Mouse (Mus musculus): ENCODE data around the gene Colgalt1.

Colgalt1 gene

DNA sequence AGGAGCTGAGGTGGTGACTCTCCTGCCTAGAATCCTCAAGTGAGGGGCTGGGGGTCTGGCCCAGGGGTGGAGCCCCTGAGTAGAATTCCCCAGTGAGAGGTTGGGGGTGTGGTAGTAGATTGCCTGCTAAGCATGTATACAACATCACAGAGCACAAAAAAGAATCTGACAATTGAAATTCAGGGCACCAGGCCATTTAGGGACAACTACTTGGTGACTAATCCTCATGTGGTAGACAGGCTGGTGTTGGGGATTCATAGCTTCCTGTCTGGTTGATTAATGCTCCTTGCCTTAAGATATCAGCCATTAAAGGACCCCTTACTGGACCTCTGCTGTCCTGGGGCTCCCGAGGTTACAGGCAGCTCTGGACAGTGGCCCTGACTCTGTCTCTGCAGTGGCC, 31.8 kb upstream of the Colgalt1 start:
- Histone ChIP-seq H3K36me3 (ENCODE audit: insufficient read depth, low read length) (peaks cover 13% of the 10 kb centered on the region), H3K9me3 (ENCODE audit: low read length) (no peaks in the 10 kb centered on the region), H3K27me3 (ENCODE audit: insufficient read depth, low read length) (peaks cover 12% of the 10 kb centered on the region), H3K4me3 (replicated peaks; ENCODE audit: low read length) (peak overlapping the region; percentile 73), H3K4me1 (replicated peaks; ENCODE audit: low read depth, low read length) (peaks cover 53% of the 10 kb centered on the region)
- TF ChIP-seq NANOG (IDR thresholded peaks at IDR 0.05; ENCODE audit: borderline replicate concordance, low read length) (no peak), POU5F1 (IDR thresholded peaks at IDR 0.05; ENCODE audit: borderline replicate concordance, low read length) (no peak)

DNA sequence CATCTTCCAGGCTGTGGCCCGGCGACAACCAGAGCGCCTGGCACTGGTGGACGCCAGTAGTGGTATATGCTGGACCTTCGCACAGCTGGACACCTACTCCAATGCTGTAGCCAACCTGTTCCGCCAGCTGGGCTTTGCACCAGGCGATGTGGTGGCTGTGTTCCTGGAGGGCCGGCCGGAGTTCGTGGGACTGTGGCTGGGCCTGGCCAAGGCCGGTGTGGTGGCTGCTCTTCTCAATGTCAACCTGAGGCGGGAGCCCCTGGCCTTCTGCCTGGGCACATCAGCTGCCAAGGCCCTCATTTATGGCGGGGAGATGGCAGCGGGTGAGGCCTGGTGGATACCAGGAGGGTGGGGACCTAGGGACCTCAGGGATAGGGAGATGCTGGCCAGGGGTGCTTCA, 31.3 kb upstream of the Colgalt1 start:
- TF ChIP-seq CTCF (conservative IDR thresholded peaks at IDR 0.05; ENCODE audit: low read length) (no peak), NANOG (IDR thresholded peaks at IDR 0.05; ENCODE audit: borderline replicate concordance, low read length) (no peak), POU5F1 (IDR thresholded peaks at IDR 0.05; ENCODE audit: borderline replicate concordance, low read length) (no peak)

DNA sequence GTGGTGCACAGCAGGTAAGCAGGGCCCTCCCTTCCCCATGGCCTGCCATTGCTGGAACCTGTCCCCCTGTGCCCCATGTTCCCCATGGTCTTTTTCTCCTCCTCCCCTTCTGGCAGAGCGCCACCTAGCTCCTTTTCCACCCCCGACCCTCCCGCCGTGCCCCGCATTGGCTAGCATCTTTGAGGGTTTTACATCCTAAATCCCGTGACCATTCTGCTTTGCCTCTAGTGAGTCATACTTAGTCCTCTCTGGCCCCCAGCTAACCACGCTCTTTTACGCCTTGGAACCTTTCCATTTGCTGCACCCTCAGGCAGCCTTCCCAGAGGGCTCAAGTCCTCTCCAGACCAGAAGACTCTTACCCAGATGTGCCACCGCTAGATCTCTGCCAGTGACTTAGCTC, 30.6 kb upstream of the Colgalt1 start:
- Histone ChIP-seq H3K9me3 (ENCODE audit: low read length) (no peaks in the 10 kb centered on the region), H3K27me3 (ENCODE audit: insufficient read depth, low read length) (peaks cover 24% of the 10 kb centered on the region), H3K4me3 (replicated peaks; ENCODE audit: low read length) (peak overlapping the region; percentile 73), H3K36me3 (ENCODE audit: insufficient read depth, low read length) (peaks cover 23% of the 10 kb centered on the region), H3K4me1 (replicated peaks; ENCODE audit: low read depth, low read length) (peaks cover 56% of the 10 kb centered on the region)
- TF ChIP-seq POU5F1 (IDR thresholded peaks at IDR 0.05; ENCODE audit: borderline replicate concordance, low read length) = no peak
- TF ChIP-seq NANOG (IDR thresholded peaks at IDR 0.05; ENCODE audit: borderline replicate concordance, low read length) = no peak
- no peak for TF ChIP-seq CTCF (conservative IDR thresholded peaks at IDR 0.05; ENCODE audit: low read length)

More for the DNA sequence above, 31.3 kb upstream of the Colgalt1 start:
- peaks cover 16% of the 10 kb centered on the region for H3K36me3 ChIP-seq (ENCODE audit: insufficient read depth, low read length)
- peaks cover 16% of the 10 kb centered on the region for H3K27me3 ChIP-seq (ENCODE audit: insufficient read depth, low read length)
- peak overlapping the region; percentile 73 for H3K4me3 ChIP-seq (replicated peaks; ENCODE audit: low read length)
- H3K9me3 ChIP-seq (ENCODE audit: low read length) = no peaks in the 10 kb centered on the region
- H3K4me1 ChIP-seq (replicated peaks; ENCODE audit: low read depth, low read length) = peaks cover 54% of the 10 kb centered on the region

DNA sequence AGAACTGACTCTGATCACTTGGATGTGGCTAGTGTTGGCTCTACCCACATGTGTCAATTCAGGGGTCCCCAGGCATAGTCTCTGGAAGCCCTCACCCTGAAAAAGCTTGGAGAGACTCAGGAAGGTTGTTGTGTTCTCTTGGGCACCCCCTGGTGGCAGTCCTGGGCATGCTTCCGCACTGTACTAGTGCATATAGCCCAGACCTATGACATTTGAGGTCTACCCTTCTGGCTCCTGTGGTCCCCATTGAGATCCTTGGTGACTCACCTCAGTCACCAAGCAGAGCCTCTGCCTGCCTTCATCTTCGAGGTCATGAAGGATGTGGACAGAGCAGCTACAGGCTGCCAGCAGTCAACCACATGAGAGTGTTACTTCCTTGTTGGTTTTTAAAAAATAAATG, 23.9 kb upstream of the Colgalt1 start:
- peaks cover 54% of the 10 kb centered on the region for H3K4me1 ChIP-seq (replicated peaks; ENCODE audit: low read depth, low read length)
- no peak for TF ChIP-seq POU5F1 (IDR thresholded peaks at IDR 0.05; ENCODE audit: borderline replicate concordance, low read length)
- TF ChIP-seq CTCF (conservative IDR thresholded peaks at IDR 0.05; ENCODE audit: low read length) = peak; percentile 81
- TF ChIP-seq NANOG (IDR thresholded peaks at IDR 0.05; ENCODE audit: borderline replicate concordance, low read length) = no peak
- no peaks in the 10 kb centered on the region for H3K9me3 ChIP-seq (ENCODE audit: low read length)
- peaks cover 27% of the 10 kb centered on the region for H3K27me3 ChIP-seq (ENCODE audit: insufficient read depth, low read length)
- no peak overlapping the region for H3K4me3 ChIP-seq (replicated peaks; ENCODE audit: low read length)
- H3K36me3 ChIP-seq (ENCODE audit: insufficient read depth, low read length) = peaks cover 27% of the 10 kb centered on the region

DNA sequence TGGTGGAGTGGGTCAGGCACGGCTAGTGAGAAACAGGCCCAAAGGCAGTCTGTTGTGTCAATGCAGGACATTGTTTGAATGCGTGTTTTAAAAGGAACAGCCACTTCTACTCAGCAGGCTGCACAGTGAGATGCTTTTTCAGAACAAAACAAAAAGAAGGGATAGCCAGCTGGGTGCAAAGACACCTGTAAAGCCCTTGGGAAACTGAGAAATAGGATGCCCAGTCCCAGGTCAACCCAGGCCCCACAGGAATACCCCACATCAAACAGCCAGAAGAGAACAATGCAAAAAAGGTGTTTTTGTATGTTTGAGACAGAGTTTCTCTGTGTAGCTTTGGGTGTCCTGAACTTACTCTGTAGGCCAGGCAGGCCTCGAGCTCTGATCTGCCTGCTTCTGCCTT, 22.0 kb upstream of the Colgalt1 start:
- Histone ChIP-seq H3K4me1 (replicated peaks; ENCODE audit: low read depth, low read length) (peaks cover 64% of the 10 kb centered on the region), H3K36me3 (ENCODE audit: insufficient read depth, low read length) (peaks cover 32% of the 10 kb centered on the region), H3K27me3 (ENCODE audit: insufficient read depth, low read length) (peaks cover 17% of the 10 kb centered on the region), H3K4me3 (replicated peaks; ENCODE audit: low read length) (no peak overlapping the region), H3K9me3 (ENCODE audit: low read length) (no peaks in the 10 kb centered on the region)
- TF ChIP-seq POU5F1 (IDR thresholded peaks at IDR 0.05; ENCODE audit: borderline replicate concordance, low read length) (no peak), NANOG (IDR thresholded peaks at IDR 0.05; ENCODE audit: borderline replicate concordance, low read length) (no peak), CTCF (conservative IDR thresholded peaks at IDR 0.05; ENCODE audit: low read length) (no peak)

DNA sequence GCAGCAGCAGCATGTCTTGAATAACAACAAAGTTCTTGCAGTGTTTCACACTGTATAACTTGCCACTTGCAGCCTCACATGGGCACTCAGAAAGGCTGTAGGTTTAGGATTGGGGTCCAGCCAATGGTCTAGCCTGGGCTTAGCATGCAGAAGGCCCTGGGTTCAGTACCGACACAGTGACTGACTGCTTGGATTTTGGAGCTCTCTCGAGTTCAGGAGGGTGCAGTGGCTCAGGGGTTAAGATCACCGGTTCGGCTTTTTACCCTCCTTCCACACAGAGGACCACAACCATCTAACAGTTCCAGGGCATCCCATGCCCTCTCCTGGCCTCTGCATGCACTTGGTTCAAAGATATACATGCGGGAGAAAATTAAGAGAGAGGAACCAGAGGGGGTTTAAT, 19.8 kb upstream of the Colgalt1 start:
- Histone ChIP-seq H3K27me3 (ENCODE audit: insufficient read depth, low read length) (0 out of 2 replicates have a peak, but pooled peaks cover 3% of the 10 kb centered on the region), H3K4me3 (replicated peaks; ENCODE audit: low read length) (peak overlapping the region; percentile 95), H3K4me1 (replicated peaks; ENCODE audit: low read depth, low read length) (peaks cover 65% of the 10 kb centered on the region), H3K36me3 (ENCODE audit: insufficient read depth, low read length) (peaks cover 26% of the 10 kb centered on the region), H3K9me3 (ENCODE audit: low read length) (no peaks in the 10 kb centered on the region)
- no peak for TF ChIP-seq CTCF (conservative IDR thresholded peaks at IDR 0.05; ENCODE audit: low read length)
- TF ChIP-seq NANOG (IDR thresholded peaks at IDR 0.05; ENCODE audit: borderline replicate concordance, low read length) = no peak
- no peak for TF ChIP-seq POU5F1 (IDR thresholded peaks at IDR 0.05; ENCODE audit: borderline replicate concordance, low read length)

DNA sequence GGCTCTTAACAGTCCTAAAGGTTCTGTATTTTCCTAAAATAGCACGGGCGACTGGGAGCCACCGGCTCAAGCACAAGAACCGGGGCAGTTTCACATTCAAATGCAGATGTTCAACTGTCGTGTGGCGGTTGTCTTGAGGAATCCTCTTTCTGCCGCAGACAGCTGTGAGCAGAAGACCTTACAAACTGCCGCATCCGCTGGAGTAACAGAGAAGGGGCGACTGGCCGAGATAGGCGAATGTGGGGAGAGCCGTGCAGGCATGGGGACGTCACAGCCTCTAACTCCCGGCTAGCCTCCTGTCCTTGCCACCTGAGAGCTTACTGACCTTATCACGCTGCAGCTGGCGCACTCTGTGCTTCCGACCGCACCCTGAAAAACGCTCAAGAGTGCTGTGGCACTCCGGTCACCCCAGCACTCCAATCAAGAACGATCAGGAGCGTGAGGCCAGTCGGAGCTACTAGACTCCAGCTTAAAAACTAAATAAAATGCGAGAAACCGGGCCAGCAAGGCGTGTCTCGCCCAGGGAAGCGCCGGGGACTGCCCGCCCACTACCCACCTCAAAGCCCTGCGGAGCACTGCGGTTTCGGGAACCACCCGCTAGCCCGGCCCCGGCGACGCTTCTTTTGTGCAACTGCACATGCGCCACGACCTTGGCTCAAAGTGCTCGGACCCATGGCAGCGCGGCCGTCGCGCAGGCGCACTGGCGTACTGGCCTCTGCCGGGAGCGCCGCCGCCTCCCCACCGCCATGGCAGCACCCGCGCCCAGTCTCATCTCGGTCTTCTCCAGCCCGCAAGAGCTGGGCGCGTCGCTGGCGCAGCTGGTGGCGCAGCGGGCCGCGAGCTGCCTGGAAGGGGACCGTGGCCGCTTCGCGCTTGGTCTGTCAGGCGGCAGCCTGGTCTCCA, 19.1 kb upstream of the Colgalt1 start, which contains the start of gene Pgls:
Pgls (plus strand) TSS at position 706 of the 903 bp plus-strand sequence.
- peaks cover 30% of the 10 kb centered on the region for H3K36me3 ChIP-seq (ENCODE audit: insufficient read depth, low read length)
- H3K27me3 ChIP-seq (ENCODE audit: insufficient read depth, low read length) = peaks cover 4% of the 10 kb centered on the region; the same call in 1 of the 2 replicates
- no peaks in the 10 kb centered on the region for H3K9me3 ChIP-seq (ENCODE audit: low read length)
- H3K4me3 ChIP-seq (replicated peaks; ENCODE audit: low read length) = peak within 1 kb of the TSS; percentile 95
- no peak for TF ChIP-seq POU5F1 (IDR thresholded peaks at IDR 0.05; ENCODE audit: borderline replicate concordance, low read length)
- TF ChIP-seq CTCF (conservative IDR thresholded peaks at IDR 0.05; ENCODE audit: low read length) = no peak
- TF ChIP-seq NANOG (IDR thresholded peaks at IDR 0.05; ENCODE audit: borderline replicate concordance, low read length) = no peak
- H3K4me1 ChIP-seq (replicated peaks; ENCODE audit: low read depth, low read length) = peaks cover 71% of the 10 kb centered on the region

DNA sequence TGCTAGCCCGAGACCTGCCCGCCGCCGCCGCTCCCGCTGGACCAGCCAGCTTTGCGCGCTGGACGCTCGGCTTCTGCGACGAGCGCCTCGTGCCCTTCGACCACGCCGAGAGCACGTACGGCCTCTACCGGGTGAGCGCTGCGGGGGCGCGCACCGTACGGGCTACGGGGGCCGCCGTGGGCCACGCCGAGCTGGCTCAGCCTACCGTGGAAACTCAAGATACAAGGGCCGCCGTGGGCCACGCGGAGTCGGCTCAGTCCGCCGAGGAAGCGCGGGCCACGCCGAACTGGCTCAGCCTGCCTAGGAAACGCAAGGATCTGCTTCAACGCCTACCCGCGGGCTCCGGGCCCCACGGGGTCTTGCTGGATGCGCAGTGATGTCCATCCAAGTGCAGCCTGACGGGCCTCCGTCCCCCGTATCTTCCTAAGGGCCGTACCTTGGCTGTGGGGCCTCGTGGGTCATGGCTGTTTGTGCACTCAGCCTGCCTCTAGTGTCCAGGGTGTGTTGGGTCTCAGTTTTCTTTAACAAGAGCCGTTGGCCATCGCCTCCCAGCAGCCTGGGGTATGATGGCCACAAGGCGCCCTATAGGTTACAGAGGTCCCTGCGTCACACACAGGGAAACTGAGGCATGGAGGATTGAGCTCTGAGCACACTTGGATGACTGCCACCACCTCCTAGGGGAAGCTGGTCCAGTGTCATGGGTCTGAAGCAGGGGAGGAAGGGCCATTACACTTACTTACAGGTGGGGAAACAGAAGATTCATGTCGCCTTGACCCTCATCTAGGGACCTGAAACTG, 18.2 kb upstream of the Colgalt1 start:
- Histone ChIP-seq H3K4me1 (replicated peaks; ENCODE audit: low read depth, low read length) (peaks cover 75% of the 10 kb centered on the region), H3K27me3 (ENCODE audit: insufficient read depth, low read length) (peaks cover 11% of the 10 kb centered on the region), H3K36me3 (ENCODE audit: insufficient read depth, low read length) (peaks cover 34% of the 10 kb centered on the region), H3K4me3 (replicated peaks; ENCODE audit: low read length) (peak overlapping the region; percentile 95), H3K9me3 (ENCODE audit: low read length) (no peaks in the 10 kb centered on the region)
- TF ChIP-seq POU5F1 (IDR thresholded peaks at IDR 0.05; ENCODE audit: borderline replicate concordance, low read length) (no peak), CTCF (conservative IDR thresholded peaks at IDR 0.05; ENCODE audit: low read length) (no peak), NANOG (IDR thresholded peaks at IDR 0.05; ENCODE audit: borderline replicate concordance, low read length) (no peak)
